Comparison of ENCODE assay signal across 26 mouse cellular contexts in the genomic region with DNA sequence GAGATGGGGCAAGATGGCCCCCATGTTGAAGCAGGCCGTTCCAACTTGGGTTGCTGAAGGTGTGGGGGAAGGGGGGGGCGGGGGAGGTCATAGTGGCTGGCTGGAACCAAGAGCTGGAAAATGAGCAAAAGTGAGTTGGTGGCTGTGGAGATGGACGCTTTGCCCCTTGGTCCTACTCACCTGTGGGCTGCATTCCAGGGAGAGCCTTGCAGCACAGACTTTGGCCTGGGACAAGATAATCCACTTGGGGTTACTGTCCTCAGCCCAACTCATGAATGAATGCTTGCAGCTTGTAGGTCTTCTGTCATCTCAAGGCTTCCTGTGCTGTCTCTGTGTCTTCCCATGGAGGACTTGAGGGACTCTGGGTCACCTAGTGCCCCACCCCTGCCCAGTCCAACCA. TPM values are rescaled to one million over a fixed set of nuclear protein-coding genes. Genes with fewer than 3 reads are reported as not detected.
A peak's percentile ranks its signal among the peaks of the same experiment; 100 is the strongest.
DNase-seq lines count a peak whose midpoint lies in the region; ATAC-seq and TF ChIP-seq lines count a peak whose summit lies in the region.
"Had no signal": no experiment of that assay in that cellular context is flagged by ENCODE, and none has a peak within 500 bp of the region (broad histone marks: within the 10 kb centered on the region; RNA-seq: fewer than 3 reads in every experiment).

No protein-coding gene starts in this region.

- H3K4me2 ChIP-seq in heart, embryonic 16.5 days (ENCODE audit: low read depth, low read length): no peak overlapping the region
- no peak overlapping the region for H3K4me2 ChIP-seq in kidney, embryonic 15.5 days
- H3K4me2 ChIP-seq: hindbrain, embryonic 12.5 days; limb, embryonic 13.5 days; liver, embryonic 15.5 days; midbrain, embryonic 13.5 days had no signal

- 64% methylated on average over 3 of the region's 3 CpGs for WGBS in heart, adult 2 months
- WGBS in heart, embryonic 16.5 days: 83% methylated on average over 3 of the region's 3 CpGs
- WGBS in kidney, embryonic 15.5 days: 78% methylated on average over 3 of the region's 3 CpGs

- no peaks in the 10 kb centered on the region for H3K27me3 ChIP-seq in heart, adult 2 months (ENCODE audit: control insufficient read depth, insufficient read depth, low read length)
- H3K27me3 ChIP-seq in heart, embryonic 16.5 days (ENCODE audit: control insufficient read depth, insufficient read depth, low read length): no peaks in the 10 kb centered on the region
- no peaks in the 10 kb centered on the region for H3K27me3 ChIP-seq in kidney, embryonic 15.5 days
- H3K27me3 ChIP-seq in megakaryocyte, embryonic 14.5 days (replicated peaks): no peaks in the 10 kb centered on the region
- H3K27me3 ChIP-seq: hindbrain, embryonic 12.5 days; limb, embryonic 13.5 days; liver, embryonic 15.5 days had no signal

- ATAC-seq in heart, embryonic 16.5 days (replicated peaks; ENCODE audit: extremely low read depth, insufficient read depth, low FRiP score): no peak
- ATAC-seq in kidney, embryonic 15.5 days (replicated peaks; ENCODE audit: low FRiP score): no peak
- no peak for ATAC-seq in megakaryocyte, adult 5-6 weeks (ENCODE audit: poor library complexity, severe bottlenecking)
- ATAC-seq: CD4-positive, CD25-positive, alpha-beta regulatory T cell, adult 4 months; forebrain, embryonic 16.5 days; intestine, postnatal 0 days; midbrain, embryonic 13.5 days had no signal

- intact Hi-C loops in heart, adult 2 months (cut with DNase I): no loop called here
- intact Hi-C loops in heart, postnatal 25 days (cut with DNase I): no loop called here

- H3K27ac ChIP-seq in heart, adult 2 months: peak overlapping the region; percentile 17
- H3K27ac ChIP-seq in heart, embryonic 16.5 days (ENCODE audit: low read length): peak overlapping the region; percentile 25; the same call in 1 of the 2 replicates
- H3K27ac ChIP-seq in kidney, embryonic 15.5 days: no peak overlapping the region
- H3K27ac ChIP-seq: forebrain, embryonic 10.5 days; hindbrain, embryonic 12.5 days; limb, embryonic 13.5 days; liver, embryonic 15.5 days; midbrain, embryonic 13.5 days had no signal

- no peak for TF ChIP-seq CTCF in heart, adult 2 months (IDR thresholded peaks at IDR 0.05)

- no peaks in the 10 kb centered on the region for H3K9me3 ChIP-seq in heart, embryonic 16.5 days (replicated peaks; ENCODE audit: control insufficient read depth, low read length)
- H3K9me3 ChIP-seq in kidney, embryonic 15.5 days (replicated peaks): no peaks in the 10 kb centered on the region
- H3K9me3 ChIP-seq in megakaryocyte, embryonic 14.5 days: no peaks in the 10 kb centered on the region
- H3K9me3 ChIP-seq: forebrain, embryonic 10.5 days; hindbrain, embryonic 12.5 days; limb, embryonic 13.5 days; liver, embryonic 15.5 days; midbrain, embryonic 13.5 days had no signal

- H3K4me3 ChIP-seq in heart, adult 2 months: no peak overlapping the region
- H3K4me3 ChIP-seq in heart, embryonic 16.5 days (ENCODE audit: low read length): no peak overlapping the region
- no peak overlapping the region for H3K4me3 ChIP-seq in kidney, embryonic 15.5 days (replicated peaks)
- H3K4me3 ChIP-seq in megakaryocyte, embryonic 14.5 days (replicated peaks): peak overlapping the region; percentile 50
- H3K4me3 ChIP-seq: forebrain, embryonic 10.5 days; hindbrain, embryonic 12.5 days; limb, embryonic 13.5 days; liver, embryonic 15.5 days; midbrain, embryonic 13.5 days had no signal

- no peaks in the 10 kb centered on the region for H3K79me2 ChIP-seq in heart, adult 2 months (replicated peaks; ENCODE audit: control insufficient read depth, insufficient read depth, low read length)

- TF ChIP-seq EP300 in heart, adult 2 months (IDR thresholded peaks at IDR 0.05; ENCODE audit: insufficient read depth, low read depth, low read length): no peak

- no peak for TF ChIP-seq POLR2A in heart, adult 2 months (IDR thresholded peaks at IDR 0.05; ENCODE audit: insufficient read depth, low read depth, low read length)

- H3K36me3 ChIP-seq in heart, adult 2 months (ENCODE audit: control insufficient read depth, insufficient read depth, low read length): peaks cover 9% of the 10 kb centered on the region
- peaks cover 34% of the 10 kb centered on the region for H3K36me3 ChIP-seq in heart, embryonic 16.5 days (ENCODE audit: control insufficient read depth, insufficient read depth)
- peaks cover 36% of the 10 kb centered on the region for H3K36me3 ChIP-seq in kidney, embryonic 15.5 days
- H3K36me3 ChIP-seq in megakaryocyte, embryonic 14.5 days (replicated peaks; ENCODE audit: low read length): peaks cover 88% of the 10 kb centered on the region
- H3K36me3 ChIP-seq: hindbrain, embryonic 12.5 days; midbrain, embryonic 13.5 days had no signal

- H3K4me1 ChIP-seq in heart, adult 2 months (ENCODE audit: control insufficient read depth, insufficient read depth, low read length): peaks cover 25% of the 10 kb centered on the region
- peaks cover 34% of the 10 kb centered on the region for H3K4me1 ChIP-seq in heart, embryonic 16.5 days (ENCODE audit: control insufficient read depth, insufficient read depth, low read length)
- H3K4me1 ChIP-seq in kidney, embryonic 15.5 days: peaks cover 49% of the 10 kb centered on the region
- H3K4me1 ChIP-seq in megakaryocyte, embryonic 14.5 days: peaks cover 100% of the 10 kb centered on the region

- H3K9ac ChIP-seq in heart, adult 2 months (ENCODE audit: low read depth, low read length): no peak overlapping the region
- H3K9ac ChIP-seq in heart, embryonic 16.5 days (ENCODE audit: low read length): no peak overlapping the region
- H3K9ac ChIP-seq in kidney, embryonic 15.5 days: no peak overlapping the region
- H3K9ac ChIP-seq: hindbrain, embryonic 12.5 days; limb, embryonic 13.5 days; liver, embryonic 15.5 days; midbrain, embryonic 13.5 days had no signal

- DNase-seq in heart, adult 2 months: no peak
- DNase-seq in heart, postnatal 25 days (ENCODE audit: low spot score): no peak
- DNase-seq in heart, adult 11 months: no peak
- peak; percentile 39 for DNase-seq in kidney, postnatal 14 days
- DNase-seq: adrenal gland, postnatal 36 days; cerebellum, adult 11 months; cerebellum, adult 9-11 months; gastrocnemius, postnatal 10 days; thymus, adult 2 months; thymus, postnatal 4 days had no signal

RNA-seq across cellular contexts. Expression of a gene that starts 7.9 kb away (rescaled TPM):
- 10 to 100 TPM; 65.5 to 77.8 TPM for total RNA-seq in heart, adult 2 months (2021)
- polyA plus RNA-seq in heart, adult 2 months (2012; rRNA removed): 131 and 152 TPM in 2 replicates
- total RNA-seq in heart, postnatal 25 days (2021): 10 to 100 TPM; 75.4 to 87.9 TPM
- 323 and 328 TPM in 2 replicates for polyA plus RNA-seq in heart, embryonic 16.5 days (2015; fragmentation: Nextera tagmentation; extraction: Ambion mirVana)
- polyA plus RNA-seq in kidney, embryonic 15.5 days (2015; fragmentation: Nextera tagmentation; extraction: Ambion mirVana): 246 and 251 TPM in 2 replicates
- 725 and 2,302 TPM in 2 replicates for polyA plus RNA-seq in megakaryocyte, embryonic 14.5 days (2012; ENCODE audit: insufficient read depth, low replicate concordance)
- total RNA-seq in megakaryocyte, adult 5-6 weeks (2015): 667 and 741 TPM in 2 replicates
- total RNA-seq in megakaryocyte, adult 5-6 weeks (2017): 334 and 340 TPM in 2 replicates

RNA-seq across cellular contexts. Expression of a gene that starts 12.9 kb away (rescaled TPM):
- total RNA-seq in heart, adult 2 months (2021): under 1 TPM; 0.39 to 0.52 TPM
- polyA plus RNA-seq in heart, adult 2 months (2012; rRNA removed): 0.26 and 0.53 TPM in 2 replicates
- under 1 TPM; 0.34 to 0.39 TPM for total RNA-seq in heart, postnatal 25 days (2021)
- 3.0 and 3.2 TPM in 2 replicates for polyA plus RNA-seq in heart, embryonic 16.5 days (2015; fragmentation: Nextera tagmentation; extraction: Ambion mirVana)
- polyA plus RNA-seq in kidney, embryonic 15.5 days (2015; fragmentation: Nextera tagmentation; extraction: Ambion mirVana): 1.4 and 2.2 TPM in 2 replicates
- polyA plus RNA-seq in megakaryocyte, embryonic 14.5 days (2012; ENCODE audit: insufficient read depth, low replicate concordance): 0.93 TPM in 1 of 2 replicates, not detected in the other
- total RNA-seq in megakaryocyte, adult 5-6 weeks (2015): not detected in 2 replicates
- 0.11 TPM in 1 of 2 replicates, not detected in the other for total RNA-seq in megakaryocyte, adult 5-6 weeks (2017)
- total RNA-seq: megakaryocyte progenitor cell, adult 5-6 weeks; monocyte, adult 5-6 weeks had no signal

RNA-seq across cellular contexts. Expression of a gene that starts 26.1 kb away (rescaled TPM):
- total RNA-seq in heart, adult 2 months (2021): under 1 TPM; 0.36 to 0.47 TPM
- polyA plus RNA-seq in heart, adult 2 months (2012; rRNA removed): 2.1 and 3.8 TPM in 2 replicates
- under 1 TPM; 0.25 to 0.55 TPM for total RNA-seq in heart, postnatal 25 days (2021)
- 3.3 and 4.8 TPM in 2 replicates for polyA plus RNA-seq in heart, embryonic 16.5 days (2015; fragmentation: Nextera tagmentation; extraction: Ambion mirVana)
- polyA plus RNA-seq in kidney, embryonic 15.5 days (2015; fragmentation: Nextera tagmentation; extraction: Ambion mirVana): 45.0 and 46.0 TPM in 2 replicates
- polyA plus RNA-seq in megakaryocyte, embryonic 14.5 days (2012; ENCODE audit: insufficient read depth, low replicate concordance): 0.41 and 0.68 TPM in 2 replicates
- total RNA-seq in megakaryocyte, adult 5-6 weeks (2015): 0.20 and 1.9 TPM in 2 replicates
- 0.16 TPM in 1 of 2 replicates, not detected in the other for total RNA-seq in megakaryocyte, adult 5-6 weeks (2017)
- total RNA-seq: granulocyte monocyte progenitor cell, adult 5-6 weeks had no signal

RNA-seq across cellular contexts. Expression of a gene that starts 32.5 kb away (rescaled TPM):
- total RNA-seq in heart, adult 2 months (2021): 1 to 10 TPM; 1.2 to 2.3 TPM
- 6.8 and 7.0 TPM in 2 replicates for polyA plus RNA-seq in heart, adult 2 months (2012; rRNA removed)
- total RNA-seq in heart, postnatal 25 days (2021): 1 to 10 TPM; 1.3 TPM
- polyA plus RNA-seq in heart, embryonic 16.5 days (2015; fragmentation: Nextera tagmentation; extraction: Ambion mirVana): 0.77 and 0.95 TPM in 2 replicates
- polyA plus RNA-seq in kidney, embryonic 15.5 days (2015; fragmentation: Nextera tagmentation; extraction: Ambion mirVana): 0.73 and 1.1 TPM in 2 replicates
- polyA plus RNA-seq in megakaryocyte, embryonic 14.5 days (2012; ENCODE audit: insufficient read depth, low replicate concordance): not detected in 2 replicates
- total RNA-seq in megakaryocyte, adult 5-6 weeks (2015): 2.3 and 3.1 TPM in 2 replicates
- total RNA-seq in megakaryocyte, adult 5-6 weeks (2017): 0.11 and 1.5 TPM in 2 replicates
- total RNA-seq: common myeloid progenitor, adult 5-6 weeks; granulocyte monocyte progenitor cell, adult 5-6 weeks had no signal
- polyA plus RNA-seq: CD4-positive, CD25-positive, alpha-beta regulatory T cell, adult 4 months; forebrain, embryonic 10.5 days; forebrain, embryonic 16.5 days had no signal

RNA-seq across cellular contexts. Expression of a gene that starts 48.0 kb away (rescaled TPM):
- total RNA-seq in heart, adult 2 months (2021): not detected
- not detected in 2 replicates for polyA plus RNA-seq in heart, adult 2 months (2012; rRNA removed)
- not detected for total RNA-seq in heart, postnatal 25 days (2021)
- polyA plus RNA-seq in heart, embryonic 16.5 days (2015; fragmentation: Nextera tagmentation; extraction: Ambion mirVana): 0.32 and 0.55 TPM in 2 replicates
- polyA plus RNA-seq in kidney, embryonic 15.5 days (2015; fragmentation: Nextera tagmentation; extraction: Ambion mirVana): 0.57 and 0.59 TPM in 2 replicates
- not detected in 2 replicates for polyA plus RNA-seq in megakaryocyte, embryonic 14.5 days (2012; ENCODE audit: insufficient read depth, low replicate concordance)
- total RNA-seq in megakaryocyte, adult 5-6 weeks (2015): not detected in 2 replicates
- not detected in 2 replicates for total RNA-seq in megakaryocyte, adult 5-6 weeks (2017)
- total RNA-seq: common myeloid progenitor, adult 5-6 weeks; gastrocnemius, postnatal 10 days; granulocyte monocyte progenitor cell, adult 5-6 weeks; megakaryocyte progenitor cell, adult 5-6 weeks; monocyte, adult 5-6 weeks had no signal
- polyA plus RNA-seq: CD4-positive, CD25-positive, alpha-beta regulatory T cell, adult 4 months; forebrain, embryonic 10.5 days; liver, embryonic 15.5 days had no signal
